Mouse (Mus musculus): ENCODE data around the gene Cnp. TPM values are rescaled to one million over a fixed set of nuclear protein-coding genes. Genes with fewer than 3 reads are reported as not detected.
A peak's percentile ranks its signal among the peaks of the same experiment; 100 is the strongest.

The Cnp gene
- 19.0 and 20.1 TPM in 2 replicates for total RNA-seq (2012; rRNA removed)
- 10 to 100 TPM in 1 of 2 experiments, not detected in 1; 20.8 TPM for polyA plus RNA-seq (2012; ENCODE audit: insufficient read depth in 1 of 2, insufficient read length in 2 of 2, low read depth in 1 of 2, low replicate concordance in 2 of 2, missing spikeins in 1 of 2)

DNA sequence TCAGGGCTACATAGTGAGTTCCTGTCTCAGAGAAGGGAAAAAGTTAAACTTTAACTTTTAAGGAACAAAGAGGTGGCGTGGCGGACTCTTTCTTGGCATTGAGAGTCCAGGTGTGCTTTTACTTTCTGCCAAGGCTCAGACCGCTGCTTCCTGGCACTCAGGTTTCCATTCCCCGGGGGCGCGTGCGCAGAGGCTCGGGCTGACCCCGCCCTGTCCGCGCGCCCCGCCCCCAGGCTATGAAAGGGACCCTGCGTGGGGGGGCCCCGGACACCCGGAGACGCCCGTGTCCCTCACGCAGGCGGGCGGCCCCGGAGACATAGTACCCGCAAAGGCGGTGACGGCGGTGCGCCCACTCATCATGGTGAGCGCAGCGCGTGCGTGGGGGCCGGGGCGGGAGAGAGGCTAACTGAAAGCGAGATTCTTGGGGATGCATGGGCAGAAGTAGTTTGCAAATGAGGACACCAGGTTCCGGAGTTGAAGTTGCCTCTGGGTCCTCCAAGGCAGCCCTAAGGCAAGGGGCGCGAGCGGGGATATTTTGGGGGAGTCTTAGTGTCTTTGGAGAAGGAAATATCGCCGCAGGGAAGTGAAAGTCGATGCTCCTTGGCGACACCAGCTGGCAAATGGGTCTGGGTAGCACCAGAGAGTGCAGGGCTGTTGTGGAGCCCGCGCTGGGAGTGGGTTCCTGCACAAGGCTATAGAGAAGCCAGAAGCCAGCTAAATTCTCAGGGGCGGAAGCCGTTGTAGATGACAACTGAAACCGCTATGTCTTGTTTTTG lies at the start of gene Cnp:
Cnp (plus strand) TSS at position 197 of the 776 bp plus-strand sequence.
- Histone ChIP-seq H3K9ac (ENCODE audit: control insufficient read depth, low read depth, low read length, poor library complexity, severe bottlenecking) (peak within 1 kb of the TSS; percentile 69), H3K4me3 (ENCODE audit: control insufficient read depth in 1 of 2, insufficient read depth in 1 of 2, low read depth in 2 of 2, low read length in 2 of 2) (peak within 1 kb of the TSS; percentile 68), H3K27ac (ENCODE audit: control insufficient read depth, low read depth, low read length) (peak within 1 kb of the TSS; percentile 25), H3K4me1 (ENCODE audit: control insufficient read depth in 1 of 2, insufficient read depth in 2 of 2, low read length in 2 of 2) (peaks cover 2 to 12% of the 10 kb centered on the region in 2 experiments; a peak in 3 of 4 replicates), H3K36me3 (ENCODE audit: control insufficient read depth in 1 of 2, insufficient read depth in 2 of 2, low read length in 2 of 2) (peaks cover 0 to 4% of the 10 kb centered on the region in 2 experiments; a peak in 2 of 4 replicates), H3K27me3 (ENCODE audit: control insufficient read depth in 1 of 2, insufficient read depth in 2 of 2, low read length in 2 of 2) (no peaks in the 10 kb centered on the region), H3K9me3 (replicated peaks; ENCODE audit: insufficient read depth, low read length) (no peaks in the 10 kb centered on the region), H3K79me2 (ENCODE audit: control insufficient read depth, insufficient read depth, low read length, poor library complexity) (no peaks in the 10 kb centered on the region; the same call in 1 of the 2 replicates)
- no peak for TF ChIP-seq TAL1 (IDR thresholded peaks at IDR 0.05; ENCODE audit: low read length)
- peak; percentile 78 for TF ChIP-seq SIN3A (IDR thresholded peaks at IDR 0.05; ENCODE audit: low read length)
- no peak for TF ChIP-seq CHD2 (IDR thresholded peaks at IDR 0.05; ENCODE audit: low read length)
- no peak for TF ChIP-seq MEF2A (IDR thresholded peaks at IDR 0.05; ENCODE audit: extremely low read depth, insufficient replicate concordance, low read depth, low read length, poor library complexity, severe bottlenecking)
- TF ChIP-seq MAZ (IDR thresholded peaks at IDR 0.05; ENCODE audit: low read depth, low read length), result peak; percentile 82; the same call in 1 of the 2 replicates
- peak; percentile 4; the same call in 1 of the 2 replicates for TF ChIP-seq RCOR1 (IDR thresholded peaks at IDR 0.05; ENCODE audit: low read depth, low read length)
- peak; percentile 85 for TF ChIP-seq TBP (IDR thresholded peaks at IDR 0.05; ENCODE audit: low read depth, low read length)
- TF ChIP-seq NRF1 (IDR thresholded peaks at IDR 0.05; ENCODE audit: insufficient read depth, low read depth, low read length, poor library complexity, severe bottlenecking), result peak; percentile 94
- 0 out of 2 replicates have a peak, but pooled peaks have one; percentile 45 for TF ChIP-seq ZMIZ1 (IDR thresholded peaks at IDR 0.05; ENCODE audit: low read depth, low read length)
- peak; percentile 67; the same call in 1 of the 2 replicates for TF ChIP-seq ELF1 (IDR thresholded peaks at IDR 0.05; ENCODE audit: low read depth, low read length)
- TF ChIP-seq TCF12 (IDR thresholded peaks at IDR 0.05; ENCODE audit: low read depth, low read length), result peak; percentile 68; the same call in 1 of the 2 replicates
- TF ChIP-seq CTCF (IDR thresholded peaks at IDR 0.05 in 2 of 3, conservative IDR thresholded peaks at IDR 0.05 in 1 of 3; ENCODE audit: control insufficient read depth in 1 of 3, insufficient read depth in 1 of 3, low read depth in 2 of 3, low read length in 3 of 3, poor library complexity in 1 of 3, severe bottlenecking in 1 of 3), result peak in 2 of 3 experiments; percentile 26 to 29; a peak in 3 of 6 replicates
- peak; percentile 80 for TF ChIP-seq POLR2AphosphoS2 (IDR thresholded peaks at IDR 0.05; ENCODE audit: low read length)
- TF ChIP-seq MXI1 (IDR thresholded peaks at IDR 0.05; ENCODE audit: low read depth, low read length), result peak; percentile 67
- TF ChIP-seq HCFC1 (IDR thresholded peaks at IDR 0.05; ENCODE audit: low read depth, low read length), result peak; percentile 64; the same call in 1 of the 2 replicates
- TF ChIP-seq ZNF384 (IDR thresholded peaks at IDR 0.05; ENCODE audit: low read depth, low read length), result no peak
- peak; percentile 18; the same call in 1 of the 2 replicates for TF ChIP-seq ETS1 (IDR thresholded peaks at IDR 0.05; ENCODE audit: low read depth, low read length)
- peak; percentile 59 to 78; a peak in 3 of 4 replicates for TF ChIP-seq POLR2A (IDR thresholded peaks at IDR 0.05; ENCODE audit: control insufficient read depth in 1 of 2, insufficient read depth in 1 of 2, low read depth in 1 of 2, low read length in 2 of 2, poor library complexity in 1 of 2)
- no peak for TF ChIP-seq GABPA (IDR thresholded peaks at IDR 0.05; ENCODE audit: low read depth, low read length)
- peak; percentile 79 for TF ChIP-seq NELFE (IDR thresholded peaks at IDR 0.05; ENCODE audit: low read depth, low read length)
- DNase-seq (ENCODE audit: low read depth, low spot score), result peak; percentile 86

All from MEL (cell line).